Mouse (Mus musculus): Measurements from ENCODE around the gene Trim43a. TPM values are rescaled to one million over a fixed set of nuclear protein-coding genes. Genes with fewer than 3 reads are reported as not detected.

Gene Trim43a
- not detected for polyA plus RNA-seq (2017; shearing (Covaris generic))

GRCm38 (mm10) chr9:88580591-88580990, at the start of gene Trim43a:
Trim43a (plus strand) TSS chr9:88580891.

DNA sequence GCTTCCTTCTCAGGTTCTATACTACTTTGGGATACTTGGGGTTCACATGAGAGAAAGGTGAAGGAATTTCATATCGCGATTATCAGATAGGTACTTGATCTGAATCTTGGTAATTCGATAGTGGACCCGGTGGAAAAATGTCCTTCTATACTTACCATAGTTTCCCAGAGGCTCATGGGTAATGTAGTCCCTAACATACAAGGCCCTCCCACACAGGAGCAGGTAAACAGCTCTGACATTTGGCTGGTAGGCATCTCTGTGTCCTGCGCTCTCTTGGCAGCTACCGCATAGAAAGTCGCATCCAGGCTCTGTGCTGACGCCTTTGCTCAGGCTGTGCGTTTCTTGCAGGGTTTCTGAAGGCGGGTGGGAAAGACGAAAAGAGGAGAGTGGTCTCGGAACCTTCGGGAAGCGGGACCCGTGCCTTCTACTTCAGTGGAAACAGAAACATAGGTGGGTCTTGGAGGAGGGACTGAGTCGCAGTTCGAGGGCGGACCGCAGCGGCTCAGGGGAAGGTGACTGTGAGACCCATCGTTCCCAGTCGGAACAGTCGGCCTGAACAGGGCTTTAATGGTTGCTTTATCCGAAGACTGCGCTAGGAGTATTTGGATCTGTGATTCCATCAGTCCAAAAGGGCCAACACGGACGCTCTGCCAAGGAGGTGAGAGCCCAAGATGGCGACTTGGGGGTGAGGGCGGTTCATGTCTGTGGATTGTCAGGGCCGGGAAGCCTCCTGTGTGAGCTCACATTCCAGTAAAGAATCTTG, 32.7 kb upstream of the Trim43a start, which contains the start of gene Zfp949:
Gene Zfp949 (plus strand): TSS at position 170 of the 763 bp plus-strand sequence.

Other genes with a start within 250 kb of the Trim43a start
- 73.7 TPM for gene Snx14, start 141.9 kb upstream of the Trim43a start, polyA plus RNA-seq (2017; shearing (Covaris generic))
- gene Gm20537, start 124.3 kb upstream of the Trim43a start, polyA plus RNA-seq (2017; shearing (Covaris generic)), result 1.7 TPM
- gene Syncrip, start 98.3 kb upstream of the Trim43a start, polyA plus RNA-seq (2017; shearing (Covaris generic)), result 127 TPM
- 24.0 TPM for gene Zfp949, start 32.9 kb upstream of the Trim43a start, polyA plus RNA-seq (2017; shearing (Covaris generic))
- gene Mthfsl, start 139.4 kb downstream of the Trim43a start, polyA plus RNA-seq (2017; shearing (Covaris generic)), result 96.3 TPM
- gene Bcl2a1d, start 151.0 kb downstream of the Trim43a start, polyA plus RNA-seq (2017; shearing (Covaris generic)), result 58.1 TPM